Mouse (Mus musculus): Measurements from ENCODE around the gene Nhlh1.

GRCm38 (mm10) chr1:172008351-172008750, 49.0 kb downstream of the Nhlh1 start:
- TF ChIP-seq GATA1 (IDR thresholded peaks at IDR 0.05; ENCODE audit: borderline replicate concordance, low read length) (no peak), FLI1 (IDR thresholded peaks at IDR 0.05; ENCODE audit: low read length) (no peak)

All from megakaryocyte, embryonic 14.5 days (primary cell).